Mouse (Mus musculus) limb, embryonic 11.5 days (tissue): ENCODE results near the gene Mki67. TPM values are rescaled to one million over a fixed set of nuclear protein-coding genes. Genes with fewer than 3 reads are reported as not detected.

Experiments used
- ATAC-seq: fragments of 200-750 bp; cut with Nextera tagmentation; 2 replicates; pipeline ENCODE4 v1.8.0; 2017; ENCODE audit warnings: low read depth; ENCODE audit not compliant: insufficient number of reproducible peaks, low FRiP score, low TSS enrichment
- DNase-seq: peaks from one replicate; pipeline ENCODE4 v3.0.0-alpha.2; 2015; ENCODE audit warnings: low spot score
- H3K27ac ChIP-seq: fragments of 300-500 bp; sonication (generic); replicated peaks from 2 replicates; pipeline ENCODE4 v1.5.1; 2014; ENCODE audit warnings: low read depth, mild to moderate bottlenecking, low read length
- H3K27me3 ChIP-seq: fragments of 300-500 bp; sonication (generic); 2 replicates; pipeline ENCODE4 v1.6.1; 2014; ENCODE audit warnings: mild to moderate bottlenecking, low read length, mixed read lengths; ENCODE audit not compliant: control insufficient read depth, insufficient read depth
- H3K36me3 ChIP-seq: fragments of 300-500 bp; sonication (generic); 2 replicates; pipeline ENCODE4 v1.6.1; 2014; ENCODE audit warnings: mild to moderate bottlenecking, low read length, moderate library complexity, mixed read lengths; ENCODE audit not compliant: control insufficient read depth, insufficient read depth
- H3K4me1 ChIP-seq: fragments of 300-500 bp; sonication (generic); 2 replicates; pipeline ENCODE4 v1.6.1; 2014; ENCODE audit warnings: low read length, mixed read lengths; ENCODE audit not compliant: control insufficient read depth, insufficient read depth
- H3K4me2 ChIP-seq: fragments of 300-500 bp; sonication (generic); 2 replicates; pipeline ENCODE4 v1.6.1; 2014; ENCODE audit warnings: low read depth, mild to moderate bottlenecking, moderate library complexity; ENCODE audit not compliant: severe bottlenecking
- H3K4me3 ChIP-seq: fragments of 300-500 bp; sonication (generic); 2 replicates; pipeline ENCODE4 v1.5.1; 2014; ENCODE audit warnings: low read depth, low read length
- H3K9ac ChIP-seq: fragments of 300-500 bp; sonication (generic); 2 replicates; pipeline ENCODE4 v1.6.1; 2014; ENCODE audit warnings: mild to moderate bottlenecking, low read length
- H3K9me3 ChIP-seq: fragments of 300-500 bp; sonication (generic); 2 replicates; pipeline ENCODE4 v1.6.1; 2016; ENCODE audit warnings: low read length; ENCODE audit not compliant: control insufficient read depth
- WGBS: fragments of 180-500 bp; shearing (Covaris S2); extraction: QIAGEN DNeasy Blood & Tissue Kit; methylation state at CpG from one replicate; pipeline ENCODE4 v1.1.7; 2014; 5-methylcytosine and 5-hydroxymethylcytosine counted together
- polyA plus RNA-seq: library from polyadenylated mRNA; unstranded; fragments of >200 nt; fragmentation: Nextera tagmentation; extraction: Ambion mirVana; gene quantifications from 2 replicates; pipeline ENCODE4 v1.2.1, GENCODE M21; 2014

Gene Mki67
- polyA plus RNA-seq, 1 experiment from 2014 or later, result 57.4 TPM

- Histone ChIP-seq H3K4me3 (no peak overlapping the region), H3K9me3 (no peaks in the 10 kb centered on the region), H3K4me2 (no peak overlapping the region), H3K9ac (no peak overlapping the region), H3K27me3 (no peaks in the 10 kb centered on the region), H3K27ac (no peak overlapping the region), H3K4me1 (no peaks in the 10 kb centered on the region), H3K36me3 (no peaks in the 10 kb centered on the region)
- ATAC-seq (no peak), DNase-seq (no peak)
- WGBS, result 70% methylated on average over 3 of the region's 3 CpGs
Observed at GRCm38 (mm10) chr7:135673576-135673975, 42.6 kb downstream of the Mki67 start.

GRCm38 (mm10) chr7:135668852-135669739, 47.1 kb downstream of the Mki67 start:
- peak; percentile 73 for DNase-seq
- 0 out of 2 replicates have a peak, but pooled peaks have one; percentile 39 for ATAC-seq
- WGBS, result 36% methylated on average over 16 of the region's 16 CpGs

GRCm38 (mm10) chr7:135666314-135666713, 49.8 kb downstream of the Mki67 start:
- ATAC-seq, result no peak

More at GRCm38 (mm10) chr7:135668852-135669739, 47.1 kb downstream of the Mki67 start:
- H3K4me3 ChIP-seq, result no peak overlapping the region
- no peaks in the 10 kb centered on the region for H3K9me3 ChIP-seq
- no peaks in the 10 kb centered on the region for H3K27me3 ChIP-seq
- no peaks in the 10 kb centered on the region for H3K4me1 ChIP-seq
- no peak overlapping the region for H3K27ac ChIP-seq
- H3K36me3 ChIP-seq, result no peaks in the 10 kb centered on the region
- H3K9ac ChIP-seq, result no peak overlapping the region
- no peak overlapping the region for H3K4me2 ChIP-seq

GRCm38 (mm10) chr7:135664211-135664610, 52.0 kb downstream of the Mki67 start:
- H3K9ac ChIP-seq, result no peak overlapping the region
- DNase-seq, result no peak
- no peak overlapping the region for H3K4me3 ChIP-seq
- H3K4me1 ChIP-seq, result no peaks in the 10 kb centered on the region
- ATAC-seq, result no peak
- no peaks in the 10 kb centered on the region for H3K36me3 ChIP-seq
- no peaks in the 10 kb centered on the region for H3K9me3 ChIP-seq
- no peak overlapping the region for H3K4me2 ChIP-seq
- H3K27ac ChIP-seq, result no peak overlapping the region
- no peaks in the 10 kb centered on the region for H3K27me3 ChIP-seq
- WGBS, result 77% methylated on average over 7 of the region's 7 CpGs

More at GRCm38 (mm10) chr7:135666314-135666713, 49.8 kb downstream of the Mki67 start:
- Histone ChIP-seq H3K27ac (no peak overlapping the region), H3K4me1 (no peaks in the 10 kb centered on the region), H3K4me3 (no peak overlapping the region), H3K27me3 (no peaks in the 10 kb centered on the region), H3K9me3 (no peaks in the 10 kb centered on the region), H3K36me3 (no peaks in the 10 kb centered on the region), H3K9ac (no peak overlapping the region), H3K4me2 (no peak overlapping the region)
- DNase-seq, result no peak
- WGBS, result 85% methylated on average over 2 of the region's 2 CpGs

GRCm38 (mm10) chr7:135660314-135660713, 55.8 kb downstream of the Mki67 start:
- no peak overlapping the region for H3K4me3 ChIP-seq
- H3K9ac ChIP-seq, result no peak overlapping the region
- no peaks in the 10 kb centered on the region for H3K4me1 ChIP-seq
- ATAC-seq, result no peak
- H3K9me3 ChIP-seq, result no peaks in the 10 kb centered on the region
- no peaks in the 10 kb centered on the region for H3K36me3 ChIP-seq
- H3K27me3 ChIP-seq, result no peaks in the 10 kb centered on the region
- DNase-seq, result no peak
- H3K4me2 ChIP-seq, result no peak overlapping the region
- H3K27ac ChIP-seq, result no peak overlapping the region

- Histone ChIP-seq H3K4me1 (no peaks in the 10 kb centered on the region), H3K9me3 (no peaks in the 10 kb centered on the region), H3K4me2 (no peak overlapping the region), H3K27ac (no peak overlapping the region), H3K27me3 (no peaks in the 10 kb centered on the region), H3K4me3 (no peak overlapping the region), H3K36me3 (no peaks in the 10 kb centered on the region), H3K9ac (no peak overlapping the region)
- ATAC-seq (no peak), DNase-seq (no peak)
- WGBS, result 80% methylated on average over 5 of the region's 5 CpGs
Observed at GRCm38 (mm10) chr7:135659314-135659935, 56.7 kb downstream of the Mki67 start.

GRCm38 (mm10) chr7:135658150-135658549, 58.0 kb downstream of the Mki67 start:
- Histone ChIP-seq H3K9me3 (no peaks in the 10 kb centered on the region), H3K4me3 (no peak overlapping the region), H3K27ac (no peak overlapping the region), H3K9ac (no peak overlapping the region), H3K27me3 (no peaks in the 10 kb centered on the region), H3K4me1 (no peaks in the 10 kb centered on the region), H3K36me3 (no peaks in the 10 kb centered on the region), H3K4me2 (no peak overlapping the region)
- 87% methylated on average over 7 of the region's 7 CpGs for WGBS
- ATAC-seq (no peak), DNase-seq (no peak)

- H3K27ac ChIP-seq, result no peak overlapping the region
- DNase-seq, result no peak
- H3K4me2 ChIP-seq, result no peak overlapping the region
- WGBS, result 83% methylated on average over 4 of the region's 4 CpGs
- H3K4me3 ChIP-seq, result no peak overlapping the region
- H3K4me1 ChIP-seq, result no peaks in the 10 kb centered on the region
- H3K9ac ChIP-seq, result no peak overlapping the region
- no peaks in the 10 kb centered on the region for H3K27me3 ChIP-seq
- no peak for ATAC-seq
- no peaks in the 10 kb centered on the region for H3K36me3 ChIP-seq
- no peaks in the 10 kb centered on the region for H3K9me3 ChIP-seq
Observed at GRCm38 (mm10) chr7:135655113-135655512, 61.0 kb downstream of the Mki67 start.
